Mouse (Mus musculus): ENCODE data around the gene Kctd17.

- TF ChIP-seq CTCF (IDR thresholded peaks at IDR 0.05; ENCODE audit: borderline replicate concordance, insufficient read depth, low read length) = no peak
- TF ChIP-seq POLR2A (IDR thresholded peaks at IDR 0.05; ENCODE audit: low read depth, low read length) = no peak
Measured at GRCm38 (mm10) chr15:78483311-78483710, 54.9 kb downstream of the Kctd17 start.

All from embryonic fibroblast, embryonic 13.5 days (primary cell).